Mouse (Mus musculus): ENCODE results near the gene Dynll2. TPM values are rescaled to one million over a fixed set of nuclear protein-coding genes. Genes with fewer than 3 reads are reported as not detected.

The Dynll2 gene
- total RNA-seq (2021) (100 to 1,000 TPM; 158 to 251 TPM), polyA plus RNA-seq (2012; rRNA removed) (168 and 197 TPM in 2 replicates)
- long read RNA-seq, transcript Dynll2-201 (3 exons, 2,476 nt): major isoform, 102 of 132 reads
- long read RNA-seq, partial matches to known transcripts: 0 of 132 reads
- long read RNA-seq, other reads (novel, unspliced or antisense): 30 of 132 reads

DNA sequence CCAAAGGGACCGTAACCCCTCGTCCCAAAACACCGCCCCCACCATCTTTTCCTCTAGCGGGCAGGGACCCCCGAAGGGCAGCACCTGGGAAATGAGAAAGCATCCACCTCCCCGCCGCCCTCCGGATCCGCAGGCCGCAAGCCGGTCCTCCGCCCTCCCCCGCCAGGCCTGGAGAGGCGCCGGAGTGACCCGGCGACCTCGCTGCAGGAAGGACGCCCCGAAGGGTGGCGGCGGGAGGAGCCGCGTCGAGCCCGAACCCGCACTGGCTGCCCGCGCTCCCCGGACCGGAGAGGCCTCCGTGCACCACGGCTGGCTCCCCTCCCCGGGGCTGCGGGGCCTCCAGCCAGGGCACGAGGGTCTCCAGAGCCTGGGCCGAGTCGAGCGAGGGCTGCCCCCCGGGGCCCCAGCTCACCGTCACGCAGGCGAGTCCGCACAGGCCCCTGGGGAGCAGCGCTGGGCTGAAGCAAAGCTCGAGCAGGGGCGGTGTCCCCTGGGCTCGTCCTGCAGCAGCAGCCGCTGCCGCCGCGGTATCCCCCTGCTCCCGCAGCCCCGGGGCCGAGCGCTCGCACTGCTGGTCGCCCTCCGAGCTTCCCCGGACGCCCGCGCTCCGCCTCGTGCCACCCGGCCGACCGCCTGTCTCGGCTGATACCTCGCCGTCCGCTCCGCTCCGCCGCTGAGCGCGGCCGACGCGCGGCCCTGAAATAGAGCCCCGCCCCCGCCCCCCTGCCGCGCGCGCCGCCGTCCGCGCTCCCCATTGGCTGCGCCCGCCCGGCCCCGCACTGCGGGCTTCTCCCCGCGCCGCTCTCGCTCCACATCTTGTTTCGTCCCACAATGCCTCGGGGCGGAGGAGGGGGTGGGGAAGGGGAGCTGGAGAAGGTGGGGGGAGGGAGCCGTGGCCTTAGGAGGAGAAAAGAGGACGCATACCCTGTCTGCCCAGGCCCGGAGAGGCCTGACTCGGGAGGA, at the start of gene Dynll2:
Gene Dynll2, minus strand, starts transcription at position 703 of the 963 bp plus-strand sequence.
- DNase-seq: peak; percentile 95

DNA sequence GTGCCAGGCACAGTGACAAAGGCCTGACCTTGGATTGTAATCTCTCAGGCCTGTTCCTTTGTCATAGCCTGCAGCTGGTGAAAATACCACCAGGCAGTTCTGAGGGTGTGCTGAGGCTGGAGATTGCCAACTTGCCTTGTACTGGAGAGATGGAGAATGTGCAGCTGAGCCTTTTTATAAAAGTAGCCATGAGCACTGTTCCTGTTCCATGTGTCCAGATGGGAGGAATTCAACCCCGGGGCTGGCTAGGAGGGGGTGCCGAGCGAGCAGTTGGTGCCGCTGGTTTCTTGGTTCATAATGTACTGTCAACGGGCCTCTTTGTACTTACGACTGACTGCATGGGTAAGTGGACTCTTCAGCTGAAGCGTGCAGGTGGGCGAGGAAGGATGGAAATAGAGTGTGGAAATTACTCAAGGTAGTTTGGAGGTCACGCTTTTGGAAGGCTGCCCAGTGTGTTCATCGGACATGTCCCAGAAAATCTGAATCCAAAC, 49.5 kb upstream of the Dynll2 start:
- peak; percentile 53 for DNase-seq

DNA sequence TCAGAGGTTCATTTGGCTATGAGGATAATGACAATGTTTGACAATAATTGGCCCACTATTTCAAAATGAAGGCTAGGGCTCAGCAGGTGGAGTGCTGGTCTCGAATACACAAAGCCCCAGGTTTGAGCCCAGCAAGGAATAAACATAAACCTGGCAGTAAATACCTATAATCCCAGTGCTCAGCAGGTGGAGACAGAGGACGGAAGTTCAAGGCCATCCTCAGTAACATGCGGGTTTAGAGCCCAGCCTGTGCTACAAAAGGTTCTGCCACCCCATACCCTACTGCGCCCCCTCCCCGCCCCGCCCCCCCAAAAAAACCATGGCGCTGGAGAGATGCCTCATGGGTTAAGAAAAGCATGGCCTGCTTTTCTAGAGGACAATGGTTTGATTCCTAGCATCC, 48.6 kb upstream of the Dynll2 start:
- DNase-seq: no peak

DNA sequence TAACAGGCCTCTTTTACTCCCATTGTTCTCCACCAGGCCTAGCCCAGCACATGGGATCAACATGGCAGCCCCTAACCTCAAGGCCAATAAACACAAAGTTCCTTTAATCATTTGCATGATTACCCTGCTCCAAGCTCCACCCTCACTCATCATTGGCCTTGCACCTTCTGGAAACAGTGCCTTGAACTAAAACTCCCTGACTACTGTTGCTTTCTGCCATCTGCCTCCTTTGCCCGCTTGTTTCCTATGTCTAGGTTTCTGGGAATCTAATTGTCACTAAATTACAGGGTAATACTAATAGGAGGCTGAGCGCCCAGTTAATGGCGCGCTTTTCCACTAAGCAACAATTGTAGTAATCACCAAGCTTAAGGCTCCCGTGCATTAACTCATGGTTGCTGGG, 44.4 kb upstream of the Dynll2 start:
- no peak for DNase-seq

DNA sequence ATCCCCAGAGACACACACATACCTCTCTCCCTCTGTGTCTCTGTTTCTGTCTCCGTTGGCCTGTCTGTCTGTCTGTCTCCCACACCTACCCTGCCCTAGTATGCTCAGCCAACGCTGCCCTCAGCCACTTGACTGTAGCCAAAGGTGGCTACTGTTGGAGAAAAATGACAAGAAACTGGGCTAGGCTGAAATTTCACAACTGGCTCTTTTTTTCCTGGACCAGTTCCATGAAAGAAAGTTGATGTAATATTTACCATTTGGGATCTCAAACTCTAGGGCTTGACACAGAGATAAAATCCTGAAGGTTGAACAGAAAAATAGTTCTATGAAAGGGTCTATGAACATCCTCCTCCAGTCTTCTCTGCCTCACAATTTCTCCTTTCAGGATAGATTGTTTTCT, 43.5 kb upstream of the Dynll2 start:
- DNase-seq: no peak

DNA sequence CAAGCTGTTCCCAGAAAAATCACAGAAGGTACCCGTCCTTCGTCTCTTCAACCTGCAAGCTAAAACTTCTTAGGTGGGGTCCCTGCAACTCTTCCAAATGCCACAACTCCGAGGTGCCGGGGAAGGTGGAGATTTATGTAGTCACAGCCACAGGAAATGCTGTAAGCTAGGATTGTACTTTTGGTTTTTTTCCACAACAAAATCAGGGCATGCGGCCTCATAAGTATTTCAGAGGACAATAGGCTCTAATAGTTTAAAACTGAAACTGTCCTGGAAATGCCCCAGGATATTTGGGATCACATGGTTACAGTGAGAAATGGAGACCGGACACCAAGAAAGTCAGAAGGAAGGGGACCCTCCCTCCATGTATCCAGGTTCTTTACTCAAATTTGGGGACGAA, 42.9 kb upstream of the Dynll2 start:
- no peak for DNase-seq

DNA sequence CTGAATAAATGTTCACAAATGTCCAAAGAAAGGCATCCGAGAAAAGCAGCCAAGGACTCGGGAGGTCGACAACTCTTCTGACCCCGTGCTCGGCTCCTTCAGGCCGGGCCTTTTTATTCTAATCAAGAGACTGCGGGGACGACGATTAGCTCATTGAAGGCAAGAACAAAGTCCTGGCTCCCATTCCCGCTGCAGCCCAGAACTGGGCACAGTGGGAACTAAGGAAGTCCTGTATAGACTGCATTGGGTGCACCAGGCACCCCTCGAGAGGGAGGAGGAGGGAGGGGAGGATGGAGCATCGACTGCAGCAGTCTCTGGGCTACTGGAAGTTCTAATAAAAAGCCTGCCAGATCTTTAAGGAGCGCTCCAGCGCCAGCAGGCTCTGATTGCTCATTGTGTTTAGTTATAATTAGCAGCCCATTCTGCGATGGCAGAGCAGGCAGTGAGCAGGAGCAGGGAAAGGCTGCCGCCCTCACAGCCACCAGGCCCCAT, 40.9 kb upstream of the Dynll2 start:
- no peak for DNase-seq

DNA sequence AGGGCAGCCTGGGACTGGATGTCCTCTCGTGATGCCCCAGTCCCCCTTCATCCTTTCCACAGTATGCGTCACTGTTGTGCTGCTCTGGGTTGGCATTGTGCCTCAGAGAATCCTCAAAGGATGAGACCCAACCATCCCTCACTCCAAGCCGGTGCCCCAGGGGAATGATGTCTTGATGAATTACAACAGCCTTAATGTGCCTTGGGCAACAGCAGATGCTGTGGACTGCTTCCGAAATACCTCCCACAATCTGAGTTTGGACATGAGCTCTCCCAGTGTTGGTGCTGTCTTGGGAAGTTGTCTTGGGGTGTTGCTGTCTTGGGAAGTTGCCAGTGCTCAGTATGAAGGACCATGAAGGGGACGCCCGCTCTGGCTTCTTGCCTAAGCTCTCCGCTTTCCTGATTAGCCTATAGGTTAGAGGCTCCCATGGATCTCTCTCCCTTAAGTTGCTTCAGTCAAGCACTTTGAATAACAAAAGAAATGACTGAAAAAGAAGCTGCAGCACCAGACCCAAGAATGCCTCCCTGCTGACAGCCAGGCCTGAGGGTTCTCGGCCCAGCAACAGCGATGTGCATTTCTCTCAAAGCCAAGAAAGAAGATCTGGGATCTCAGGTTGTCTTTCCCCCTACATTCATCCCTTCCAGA, 40.2 kb upstream of the Dynll2 start:
- no peak for DNase-seq

DNA sequence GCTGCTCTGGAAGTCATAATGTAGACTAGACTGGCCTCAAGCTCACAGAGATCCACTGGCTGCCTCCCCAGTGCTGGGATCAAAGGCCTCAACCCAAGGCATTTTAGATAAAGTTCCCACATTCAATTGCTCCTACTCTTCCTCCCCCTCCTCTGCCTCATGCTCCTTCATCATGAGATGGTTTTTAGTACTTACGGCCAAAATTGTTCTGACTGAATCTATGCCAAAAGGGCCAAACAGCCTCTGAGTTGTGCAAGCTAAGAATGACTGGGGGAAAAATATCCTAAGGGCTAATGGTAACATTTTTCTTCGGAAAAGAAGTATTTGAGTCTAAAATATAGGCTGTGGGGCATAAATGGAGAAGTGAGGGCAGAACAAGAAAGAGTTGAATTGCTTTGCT, 36.6 kb upstream of the Dynll2 start:
- DNase-seq: no peak

DNA sequence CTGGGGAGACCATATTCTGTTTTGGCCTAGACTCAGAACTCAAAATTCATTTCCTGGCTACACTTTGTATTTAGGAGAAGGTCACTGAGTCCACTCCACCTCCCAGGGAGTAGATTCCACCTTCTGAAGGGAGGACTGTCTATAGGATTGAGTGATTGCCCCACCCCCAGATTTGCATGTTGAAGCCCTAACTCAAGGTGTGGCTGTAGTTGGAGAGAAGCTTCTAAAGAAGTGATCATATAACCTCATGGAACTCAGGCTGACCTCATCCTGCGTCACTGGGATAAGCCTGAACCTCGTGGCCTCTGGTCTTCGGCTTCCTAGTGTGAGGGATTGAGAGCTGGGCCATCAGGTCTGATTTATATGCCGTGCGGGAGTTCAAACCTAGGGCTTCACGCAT, 28.5 kb upstream of the Dynll2 start:
- DNase-seq: no peak

DNA sequence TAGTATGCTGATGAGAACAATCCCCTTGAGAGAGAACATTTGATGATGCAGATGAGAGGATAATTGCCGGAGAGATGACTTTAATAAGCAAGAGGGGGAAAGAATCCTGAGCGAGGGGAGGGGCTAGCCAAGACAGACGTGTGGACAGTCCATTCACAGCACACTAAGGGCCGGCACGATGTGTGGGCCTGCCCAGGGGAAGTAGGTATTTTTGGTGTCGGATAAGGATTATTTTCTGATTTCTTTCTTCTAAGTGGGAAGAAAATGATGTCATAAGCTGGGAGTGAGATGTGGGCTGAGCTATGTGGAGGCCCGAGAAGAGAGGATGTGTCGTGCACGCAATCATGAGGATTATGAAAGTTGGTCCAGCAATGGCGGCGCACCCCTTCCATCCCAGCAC, 27.8 kb upstream of the Dynll2 start:
- DNase-seq: no peak

DNA sequence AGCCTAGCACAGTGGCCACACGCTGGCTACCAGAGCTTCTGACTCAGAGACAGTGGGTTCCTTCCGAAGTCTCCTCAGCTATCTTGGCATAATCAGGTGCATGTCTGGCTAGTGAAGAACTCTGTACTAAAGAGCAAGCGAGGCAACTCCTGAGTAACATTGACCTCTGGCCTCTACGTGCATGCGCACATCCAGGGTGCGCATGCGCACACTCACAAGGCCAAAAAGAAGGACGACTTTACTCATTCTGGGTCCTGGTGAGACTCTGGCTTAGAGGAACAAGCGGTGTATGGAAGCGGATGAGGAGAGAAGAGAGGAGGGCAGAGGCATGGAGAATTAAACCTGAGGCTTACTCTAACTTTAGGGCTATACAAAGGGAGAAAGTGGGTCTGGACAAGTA, 26.3 kb upstream of the Dynll2 start:
- DNase-seq: no peak

DNA sequence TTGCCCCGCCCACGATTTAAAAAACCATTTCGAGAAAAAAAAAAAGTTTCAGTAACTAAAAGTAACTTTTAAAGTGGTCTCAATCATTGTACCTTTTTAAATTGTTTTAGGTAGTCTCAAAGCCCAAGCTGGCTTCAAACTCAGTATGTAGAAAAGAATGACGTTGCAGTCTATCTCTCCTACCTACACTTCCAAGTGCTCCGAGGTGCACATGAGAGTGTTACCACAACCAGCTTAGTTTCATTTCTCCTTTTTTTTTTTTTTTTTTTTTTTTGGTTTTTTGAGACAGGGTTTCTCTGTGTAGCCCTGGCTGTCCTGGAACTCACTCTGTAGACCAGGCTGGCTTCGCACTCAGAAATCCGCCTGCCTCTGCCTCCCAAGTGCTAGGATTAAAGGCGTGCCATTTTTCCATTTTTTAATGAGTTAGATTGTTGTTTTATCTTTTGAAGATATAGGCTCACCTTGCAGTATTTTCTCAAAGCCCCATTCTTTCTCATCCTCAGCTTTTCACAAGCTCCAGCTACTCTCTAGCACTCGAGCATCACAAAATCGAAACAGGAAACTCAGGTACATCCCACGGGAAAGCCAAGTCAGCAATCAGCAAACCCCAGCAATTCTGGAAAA, 25.4 kb upstream of the Dynll2 start:
- DNase-seq: no peak

DNA sequence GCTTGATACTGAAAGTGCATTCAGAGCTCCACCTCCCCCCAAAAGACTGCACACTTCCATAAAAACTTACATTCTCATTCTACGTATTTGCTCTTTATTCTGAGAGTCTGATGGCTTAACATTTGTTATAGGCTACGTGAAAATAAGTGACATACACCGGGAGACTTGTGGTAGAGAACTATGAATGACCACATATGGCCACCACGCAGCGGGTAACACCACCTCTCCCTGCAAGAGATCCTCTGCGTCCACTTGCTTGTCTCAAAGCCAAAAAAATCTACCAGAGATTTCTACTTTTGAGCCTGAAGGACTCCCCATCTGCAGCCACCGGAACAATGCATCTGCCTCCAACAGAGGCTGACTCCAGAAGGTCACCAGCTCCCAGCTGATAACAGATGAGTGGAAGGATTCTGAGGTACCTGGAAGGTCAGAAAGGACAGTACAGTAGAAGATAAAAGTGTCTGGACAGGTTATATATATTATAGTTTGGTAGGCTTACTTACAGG, 24.6 kb upstream of the Dynll2 start:
- DNase-seq: no peak

DNA sequence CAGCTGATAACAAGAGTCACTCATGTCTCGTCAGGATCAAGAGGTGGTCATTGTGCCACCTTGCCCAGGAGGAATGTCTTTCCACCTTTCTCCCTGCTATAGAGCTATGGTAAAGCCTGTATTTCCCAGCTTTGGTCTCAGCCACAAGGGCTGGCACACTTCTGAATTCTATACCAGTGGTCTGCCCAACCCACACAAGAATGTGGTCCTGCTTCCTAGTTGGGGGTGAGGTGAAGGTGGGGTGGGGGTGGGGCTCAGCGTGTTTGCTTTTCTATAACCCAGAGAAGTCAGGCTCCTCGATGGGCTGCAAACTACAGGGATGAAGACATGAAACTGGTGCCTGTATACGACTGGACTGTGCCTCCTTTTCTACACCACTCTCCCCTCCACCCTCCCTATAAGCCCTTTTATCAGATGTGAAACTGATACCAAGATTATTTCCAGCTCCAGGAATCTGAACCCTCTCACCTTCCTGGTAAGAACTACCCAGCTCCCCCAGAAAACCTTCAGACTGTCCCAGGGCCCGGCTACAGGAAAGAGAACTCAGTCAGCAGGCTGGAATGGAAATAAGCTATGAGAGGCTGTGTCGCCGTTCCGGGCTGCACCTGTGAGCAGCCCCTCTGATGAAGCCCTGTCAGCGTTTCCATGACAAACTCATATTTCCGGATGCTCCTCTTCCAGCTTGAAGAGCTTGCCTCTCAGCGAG, 24.0 kb upstream of the Dynll2 start:
- DNase-seq: no peak

DNA sequence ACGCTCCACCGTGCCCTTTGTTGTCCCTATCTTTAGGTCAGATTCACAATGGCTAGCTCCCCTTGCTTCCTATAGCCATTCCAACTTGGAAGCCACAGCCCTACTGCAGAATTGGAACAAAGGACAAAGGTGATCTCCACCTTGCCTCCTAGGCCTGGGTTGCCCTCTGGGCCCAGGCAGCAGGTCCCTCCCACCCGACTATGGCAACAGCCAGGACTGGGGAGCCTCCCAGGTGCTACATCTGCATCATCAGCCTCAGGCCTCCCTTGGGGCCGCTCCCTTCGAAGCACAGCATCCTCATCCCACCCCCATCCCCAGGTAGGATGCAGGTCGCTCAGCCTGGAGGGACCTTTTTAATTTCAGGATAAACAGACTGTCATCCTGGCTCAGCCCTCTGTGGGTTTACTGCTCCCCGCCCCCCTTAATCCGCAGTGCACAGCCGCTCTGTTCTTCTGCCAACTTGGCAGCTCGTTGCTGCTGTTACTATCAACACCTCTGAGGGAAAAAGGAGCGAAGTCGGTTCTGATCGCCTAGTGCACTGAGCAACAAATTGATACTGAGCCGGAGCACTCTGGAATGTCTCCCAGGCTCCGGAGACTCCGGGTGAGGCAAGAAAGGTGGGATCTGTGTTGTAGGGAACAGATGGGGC, 22.3 kb upstream of the Dynll2 start:
- peak; percentile 6 for DNase-seq

DNA sequence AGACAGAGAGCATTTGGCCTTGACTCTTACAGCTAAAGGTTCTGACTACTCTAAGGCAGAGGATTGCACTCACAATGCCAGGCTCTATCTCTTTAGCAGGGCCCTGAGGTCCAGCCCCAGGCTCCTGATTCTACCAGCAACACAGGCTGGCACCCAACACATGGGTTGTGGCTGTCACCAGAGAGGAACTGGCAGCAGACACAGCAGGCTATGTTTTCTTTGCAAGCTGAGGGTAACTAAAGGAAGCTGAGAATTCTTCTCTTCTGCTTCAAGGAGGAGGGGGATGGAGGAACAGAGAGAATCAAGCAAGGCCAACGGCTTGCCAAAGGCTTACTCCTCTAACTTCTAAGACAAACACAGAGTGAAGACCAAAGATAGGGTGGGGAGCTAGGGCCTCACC, 21.3 kb upstream of the Dynll2 start:
- DNase-seq: no peak

DNA sequence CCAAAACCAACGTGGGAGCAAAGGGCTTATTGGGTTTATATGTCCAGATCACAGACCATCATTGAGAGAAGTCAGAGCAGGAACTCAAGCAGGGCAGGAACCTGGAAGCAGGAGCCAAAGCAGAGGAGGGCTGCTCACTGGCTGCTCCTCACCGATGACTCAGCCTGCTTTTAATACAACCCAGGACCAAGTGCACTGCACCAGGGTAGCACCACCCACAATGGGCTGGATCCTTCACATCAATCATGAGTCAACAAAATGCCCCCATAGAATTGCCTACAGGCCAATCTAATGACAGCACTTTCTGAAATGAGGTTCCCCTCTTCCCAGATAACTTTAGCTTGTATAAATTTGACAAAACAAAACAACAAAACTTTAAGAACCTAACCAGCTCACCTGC, 16.8 kb upstream of the Dynll2 start:
- no peak for DNase-seq

DNA sequence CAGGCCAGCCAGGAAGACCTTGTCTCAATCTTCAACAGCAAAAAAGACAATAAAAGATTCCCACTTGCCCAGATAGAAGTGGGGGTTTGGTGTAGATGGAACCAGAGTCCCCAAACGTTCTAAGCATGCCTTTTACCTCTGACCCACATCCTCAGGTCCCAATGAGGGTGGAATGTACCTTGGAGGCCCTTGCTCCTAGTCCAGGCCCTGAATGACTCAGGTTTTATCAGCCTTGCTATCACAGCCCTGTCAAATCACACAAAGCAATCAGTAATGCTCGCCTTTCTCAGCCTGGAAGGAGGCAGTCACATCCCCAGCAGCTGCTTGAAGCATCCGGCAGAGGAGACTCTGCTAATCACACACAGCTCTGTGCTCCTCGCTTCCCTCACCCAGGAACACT, 15.4 kb upstream of the Dynll2 start:
- DNase-seq: no peak

DNA sequence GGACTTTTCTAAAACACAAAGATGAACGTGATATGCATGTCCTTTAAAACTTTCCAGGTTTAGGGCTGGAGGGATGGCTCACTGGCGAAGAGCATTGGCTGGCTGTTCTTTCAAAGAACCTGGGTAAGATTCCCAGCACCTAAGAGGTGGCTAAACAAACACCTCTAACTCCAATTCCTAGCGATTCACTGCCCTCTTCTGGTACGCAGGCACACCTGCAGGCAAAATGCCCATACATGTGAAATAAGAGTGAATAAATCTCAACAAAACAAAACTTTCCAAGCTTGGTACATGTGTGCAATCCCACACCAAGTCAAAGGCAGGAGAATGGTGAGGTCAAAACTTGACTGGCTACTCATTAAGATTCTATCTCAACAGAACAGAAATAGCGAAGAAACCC, 12.4 kb upstream of the Dynll2 start:
- DNase-seq: no peak

DNA sequence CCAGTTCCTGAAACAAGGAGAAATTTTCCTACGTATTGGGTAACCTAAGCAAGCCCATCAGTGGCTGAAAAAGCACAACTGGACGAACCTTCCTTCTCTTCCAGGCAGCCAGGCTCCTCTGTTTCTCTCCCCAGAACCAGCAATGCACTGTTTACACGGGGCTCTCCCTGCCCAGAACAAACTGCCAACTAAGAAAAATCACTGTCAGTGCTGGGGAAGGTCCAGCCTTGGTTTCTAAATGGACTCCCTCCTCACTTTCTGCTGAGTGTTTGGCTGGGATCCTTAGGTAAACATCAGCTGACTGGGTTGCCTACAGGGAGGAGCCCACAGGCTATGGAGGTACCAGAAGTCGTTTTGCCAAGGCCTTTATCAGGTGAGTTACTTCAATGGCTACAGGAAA, 4.5 kb upstream of the Dynll2 start:
- DNase-seq: no peak

All from adrenal gland, adult 2 months (tissue).